Mouse (Mus musculus) R1 (cell line): ENCODE measurements at regions not wholly inside any gene's neighbourhood (a gene's known extent, or its start where the extent isn't known, plus 50 kb on each side); places are given as distances from the start of the nearest gene placed in this dataset.

Experiments
- DNase-seq: peaks from one replicate; pipeline ENCODE4 v3.0.0-alpha.2; 2018; ENCODE audit warnings: low read depth, low spot score

DNA sequence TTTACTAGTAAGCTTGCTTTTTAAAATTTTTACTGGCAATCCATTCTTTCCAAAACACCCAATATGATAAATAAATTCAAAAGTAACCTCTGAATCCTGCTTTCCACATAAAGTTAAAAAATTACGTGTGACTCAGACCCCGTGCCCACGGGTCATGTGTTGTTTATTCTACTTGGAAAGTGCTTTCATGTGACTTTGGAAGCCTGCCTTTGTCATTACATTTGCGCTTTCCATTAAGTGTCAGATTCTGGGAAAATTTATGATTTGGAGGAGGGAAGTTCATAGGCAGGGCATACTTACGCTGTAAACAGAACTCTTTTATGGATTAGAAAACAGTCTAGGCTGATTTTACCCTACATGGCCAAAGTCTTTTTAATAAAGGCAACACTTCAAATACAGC, 466.8 kb upstream of the Adamts5 start:
- no peak for DNase-seq

DNA sequence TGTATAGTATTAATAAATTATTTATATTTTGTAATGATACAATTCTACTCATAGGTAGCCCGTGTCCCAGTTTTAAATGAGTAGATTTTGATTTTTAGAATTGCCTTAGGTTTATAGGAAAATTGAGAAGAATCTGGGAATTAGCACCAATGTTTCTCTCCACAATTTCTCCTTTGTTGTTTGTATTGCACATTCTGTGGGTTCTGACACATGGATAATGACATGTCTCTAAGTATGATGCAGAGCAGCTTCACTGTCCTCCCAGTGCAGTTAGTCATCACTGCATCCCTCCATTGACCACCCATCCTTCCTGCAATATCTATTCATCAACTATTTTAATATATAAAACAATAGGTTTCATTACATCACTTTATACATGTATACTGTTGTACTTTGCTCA, 464.6 kb upstream of the Adamts5 start:
- DNase-seq: no peak

DNA sequence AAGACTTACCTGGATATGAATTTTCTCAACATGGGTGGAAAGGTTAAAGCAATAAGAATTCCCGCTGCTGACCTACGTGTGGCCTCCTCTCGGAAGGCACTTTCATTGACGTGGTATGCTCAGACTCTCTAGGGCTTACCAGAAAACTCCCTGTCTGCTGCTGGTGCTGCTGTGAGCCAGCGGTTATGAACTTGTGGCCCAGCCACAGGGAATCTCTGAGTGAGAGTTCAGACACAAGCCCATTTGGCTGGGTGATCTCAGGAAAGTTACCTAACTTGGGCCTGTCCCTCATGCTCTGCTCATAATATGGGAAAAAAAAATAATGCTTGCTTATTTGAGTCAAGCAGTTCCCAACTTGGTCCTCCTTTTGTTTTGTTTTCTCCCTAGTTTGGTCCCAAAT, 459.5 kb upstream of the Adamts5 start:
- no peak for DNase-seq

- no peak for DNase-seq
Measured at GRCm38 (mm10) chr16:86355036-86355435, 453.4 kb upstream of the Adamts5 start.

DNA sequence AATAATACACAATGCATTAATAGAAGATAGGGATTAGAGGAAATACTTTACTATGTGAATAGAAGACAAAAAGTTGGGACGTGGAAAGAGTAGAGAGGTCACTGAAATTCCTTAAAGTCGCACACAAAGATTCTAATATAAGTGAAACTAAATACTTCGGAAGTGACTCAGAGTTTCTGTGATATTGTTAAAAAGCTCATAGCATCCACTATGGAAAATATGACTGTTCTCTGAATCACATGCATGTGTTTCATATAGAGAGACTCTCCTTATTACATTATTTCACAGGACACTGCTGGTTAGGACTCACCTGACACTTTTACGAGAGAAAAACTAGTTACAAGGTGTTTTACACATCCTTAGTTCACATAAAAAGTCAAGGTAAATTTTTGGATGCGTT, 446.1 kb upstream of the Adamts5 start:
- no peak for DNase-seq

GRCm38 (mm10) chr16:86346916-86347315, 445.3 kb upstream of the Adamts5 start:
- no peak for DNase-seq

DNA sequence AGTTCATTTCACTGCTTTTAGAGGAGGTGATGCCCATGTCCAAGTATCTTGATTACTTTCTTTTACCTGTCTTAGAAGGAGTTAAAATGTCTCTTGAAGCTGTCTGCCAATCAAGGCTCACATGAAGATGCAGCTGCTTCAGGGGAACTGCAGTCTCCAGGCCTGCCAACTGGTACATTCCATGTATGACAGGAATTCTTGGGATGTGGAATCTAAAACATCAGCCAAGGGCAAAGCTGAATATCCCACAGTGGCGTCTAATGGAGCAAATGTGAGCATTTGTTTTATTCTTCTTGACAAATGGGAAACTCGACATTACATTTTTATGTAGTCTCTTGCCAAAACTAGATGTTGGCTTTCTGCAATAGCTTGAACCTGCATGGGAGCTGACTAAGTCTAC, 438.7 kb upstream of the Adamts5 start:
- no peak for DNase-seq

DNA sequence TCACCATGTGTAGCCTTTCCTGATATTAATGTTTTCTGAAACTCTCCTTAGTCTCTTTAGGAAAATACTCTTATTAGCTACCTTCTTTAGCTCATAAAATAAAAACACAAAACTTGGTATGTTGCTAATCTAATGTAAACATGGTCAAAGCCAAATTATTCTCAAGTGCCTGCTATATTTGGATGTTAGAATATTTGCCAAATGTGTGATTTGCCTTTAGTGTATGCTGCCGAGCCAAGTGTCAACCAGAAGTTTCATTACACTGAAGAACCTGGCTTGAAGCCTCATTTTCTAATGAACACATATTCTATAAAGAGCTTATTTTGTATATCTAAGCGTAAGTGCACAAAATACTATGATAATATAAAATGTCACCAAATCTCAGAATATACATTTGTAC, 423.8 kb upstream of the Adamts5 start:
- DNase-seq: no peak

- no peak for DNase-seq
Measured at GRCm38 (mm10) chr16:86318898-86319297, 417.3 kb upstream of the Adamts5 start.

GRCm38 (mm10) chr16:86309696-86310095, 408.1 kb upstream of the Adamts5 start:
- DNase-seq: no peak

- DNase-seq: no peak
Measured at GRCm38 (mm10) chr16:86303869-86304268, 402.2 kb upstream of the Adamts5 start.

GRCm38 (mm10) chr16:86302451-86303145, 401.0 kb upstream of the Adamts5 start:
- DNase-seq: peak; percentile 16

GRCm38 (mm10) chr16:86294436-86294835, 392.8 kb upstream of the Adamts5 start:
- no peak for DNase-seq

GRCm38 (mm10) chr16:86281326-86281725, 379.7 kb upstream of the Adamts5 start:
- no peak for DNase-seq

GRCm38 (mm10) chr16:86277031-86277430, 375.4 kb upstream of the Adamts5 start:
- DNase-seq: no peak

DNA sequence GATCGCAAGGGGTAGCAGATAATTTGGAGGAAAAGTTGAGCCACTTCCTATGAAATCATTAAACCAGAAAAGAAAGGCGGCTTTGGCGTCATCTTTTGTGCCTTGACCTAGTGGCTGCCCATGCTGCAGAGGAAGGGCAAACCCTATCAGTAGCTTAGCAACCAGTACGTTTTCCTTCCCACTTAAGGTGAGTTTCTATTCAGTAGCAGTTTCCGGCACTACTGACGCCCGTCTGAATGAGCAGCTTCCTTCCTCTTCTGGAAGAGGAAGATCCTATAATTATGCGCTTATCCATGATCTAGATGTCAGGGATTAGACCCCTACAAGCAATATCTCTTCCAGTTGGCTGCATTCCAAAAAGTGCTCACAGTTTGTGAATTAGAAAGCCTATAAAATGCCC, 360.0 kb upstream of the Adamts5 start:
- DNase-seq: peak; percentile 37

- DNase-seq: peak; percentile 12
Measured at GRCm38 (mm10) chr16:86252630-86253029, 351.0 kb upstream of the Adamts5 start.

GRCm38 (mm10) chr16:86250021-86250420, 348.4 kb upstream of the Adamts5 start:
- no peak for DNase-seq

- DNase-seq: no peak
Measured at GRCm38 (mm10) chr16:86244191-86244590, 342.6 kb upstream of the Adamts5 start.

DNA sequence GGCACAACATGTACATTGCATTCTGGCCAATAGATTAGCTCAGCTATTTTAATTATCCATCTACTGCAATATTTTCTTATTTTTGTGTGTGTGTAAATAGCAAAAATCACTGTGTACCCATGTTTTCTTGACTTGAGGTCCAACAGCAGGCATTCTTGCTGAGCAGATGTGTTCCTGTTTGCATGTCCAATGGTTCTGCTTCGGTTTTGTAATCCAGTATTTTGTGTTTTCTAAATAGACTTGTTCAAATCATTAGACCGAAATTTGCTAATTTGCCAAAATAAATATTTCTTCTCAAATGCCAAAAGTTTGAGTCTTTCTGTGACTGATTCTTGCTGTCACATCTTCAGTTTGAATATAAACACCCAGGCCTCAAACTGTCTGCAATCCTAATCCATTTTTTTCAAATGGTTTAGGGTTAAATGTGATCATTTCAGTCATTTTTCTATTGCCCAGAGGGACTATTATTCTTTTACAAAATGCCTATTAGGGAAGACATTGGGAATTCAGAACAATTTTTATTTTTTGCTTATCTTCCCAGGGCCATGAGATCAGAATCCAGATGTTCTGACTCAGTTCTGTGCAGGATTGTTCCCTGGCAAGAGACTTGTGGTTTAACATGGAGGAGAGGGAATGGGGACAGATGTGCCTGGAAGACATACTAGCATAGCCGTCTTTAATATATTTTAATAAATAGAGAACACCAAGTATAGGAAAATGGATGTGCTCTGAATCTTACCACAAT, 341.3 kb upstream of the Adamts5 start:
- DNase-seq: no peak

DNA sequence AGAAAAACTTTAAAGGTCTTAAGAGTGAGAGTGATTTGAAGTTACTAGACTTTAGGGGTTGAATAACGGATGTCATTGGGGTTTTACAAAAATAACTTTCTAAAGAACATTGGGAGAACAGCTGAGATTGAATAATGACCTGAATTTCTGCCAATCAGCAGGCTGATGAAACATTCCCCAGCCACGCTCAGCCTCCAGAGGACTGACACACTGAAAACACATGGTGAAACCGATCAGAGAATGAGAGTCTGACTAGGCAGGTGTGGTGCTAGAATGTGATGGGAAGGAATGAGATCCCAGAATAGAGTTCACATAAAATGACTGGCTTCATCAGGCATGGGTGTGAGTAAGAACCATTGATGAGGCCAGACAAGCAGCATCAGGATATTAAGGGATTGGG, 321.4 kb upstream of the Adamts5 start:
- no peak for DNase-seq

GRCm38 (mm10) chr16:86210547-86210946, 308.9 kb upstream of the Adamts5 start:
- DNase-seq: no peak

- DNase-seq: no peak
Measured at GRCm38 (mm10) chr16:86209319-86209718, 307.7 kb upstream of the Adamts5 start.
